8 mouse cellular contexts compared by ENCODE assay signal in the genomic region with DNA sequence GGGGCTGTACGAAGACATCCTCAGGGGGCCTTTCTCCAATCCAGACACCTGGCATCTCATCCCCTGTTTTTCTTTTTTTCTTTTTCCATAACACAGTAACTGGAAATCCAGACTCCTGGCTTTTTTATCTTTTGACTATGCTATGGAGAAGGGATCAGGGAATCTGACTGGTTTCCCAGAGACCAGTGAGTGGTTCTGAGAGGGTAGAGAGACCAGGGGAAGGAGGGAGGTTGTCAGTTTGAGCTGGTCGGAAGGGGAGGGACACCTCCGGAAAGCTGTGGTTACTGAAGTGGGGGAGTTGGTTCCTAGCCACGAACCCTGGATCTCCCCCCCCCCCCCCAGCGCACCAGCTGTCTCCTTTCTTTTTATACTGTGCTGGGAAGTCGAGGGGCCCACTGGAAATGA. TPM values are rescaled to one million over a fixed set of nuclear protein-coding genes. Genes with fewer than 3 reads are reported as not detected.
DNase-seq lines count a peak whose midpoint lies in the region; ATAC-seq lines count a peak whose summit lies in the region.

No protein-coding gene starts in this region.

- DNase-seq in kidney, adult 9 months, result no peak
- no peak for DNase-seq in heart, embryonic 10.5 days (ENCODE audit: low spot score)
- DNase-seq in kidney, postnatal 36 days, result peak; percentile 54 to 56
- no peak for DNase-seq in ovary, postnatal 14 days (ENCODE audit: low spot score)
- DNase-seq in frontal cortex, postnatal 25 days (ENCODE audit: low spot score in 2 of 2), result no peak

- peak overlapping the region; percentile 98 for H3K27ac ChIP-seq in kidney, embryonic 15.5 days
- H3K27ac ChIP-seq in brown adipose tissue, adult 24 weeks (replicated peaks; ENCODE audit: low read depth, low read length), result peak overlapping the region; percentile 88
- H3K27ac ChIP-seq in heart, embryonic 10.5 days, result peak overlapping the region; percentile 99
- H3K27ac ChIP-seq in midbrain, embryonic 12.5 days (replicated peaks), result peak overlapping the region; percentile 95

- no peaks in the 10 kb centered on the region for H3K9me3 ChIP-seq in kidney, embryonic 15.5 days (replicated peaks)
- no peaks in the 10 kb centered on the region for H3K9me3 ChIP-seq in heart, embryonic 10.5 days
- H3K9me3 ChIP-seq in midbrain, embryonic 12.5 days, result no peaks in the 10 kb centered on the region

- H3K4me1 ChIP-seq in kidney, embryonic 15.5 days, result peaks cover 77% of the 10 kb centered on the region
- peaks cover 41% of the 10 kb centered on the region for H3K4me1 ChIP-seq in brown adipose tissue, adult 24 weeks (ENCODE audit: control insufficient read depth, insufficient read depth, insufficient read length, low read length)
- H3K4me1 ChIP-seq in heart, embryonic 10.5 days, result peaks cover 85% of the 10 kb centered on the region
- H3K4me1 ChIP-seq in midbrain, embryonic 12.5 days, result peaks cover 46% of the 10 kb centered on the region

- peaks cover 14% of the 10 kb centered on the region for H3K36me3 ChIP-seq in kidney, embryonic 15.5 days
- peaks cover 24% of the 10 kb centered on the region for H3K36me3 ChIP-seq in heart, embryonic 10.5 days
- H3K36me3 ChIP-seq in midbrain, embryonic 12.5 days, result peaks cover 21% of the 10 kb centered on the region

- peak overlapping the region; percentile 83 for H3K4me2 ChIP-seq in kidney, embryonic 15.5 days
- peak overlapping the region; percentile 69 for H3K4me2 ChIP-seq in midbrain, embryonic 12.5 days (replicated peaks)

- ATAC-seq in kidney, embryonic 15.5 days (replicated peaks; ENCODE audit: low FRiP score), result 0 out of 2 replicates have a peak, but pooled peaks have one; percentile 16
- peak; percentile 36; the same call in 1 of the 2 replicates for ATAC-seq in midbrain, embryonic 12.5 days (ENCODE audit: low FRiP score, low read depth)

- H3K27me3 ChIP-seq in kidney, embryonic 15.5 days, result no peaks in the 10 kb centered on the region
- H3K27me3 ChIP-seq in heart, embryonic 10.5 days (ENCODE audit: insufficient read depth, poor library complexity, severe bottlenecking), result no peaks in the 10 kb centered on the region
- 0 out of 2 replicates have a peak, but pooled peaks cover 2% of the 10 kb centered on the region for H3K27me3 ChIP-seq in midbrain, embryonic 12.5 days

- H3K9ac ChIP-seq in kidney, embryonic 15.5 days, result peak overlapping the region; percentile 85
- peak overlapping the region; percentile 96 for H3K9ac ChIP-seq in midbrain, embryonic 12.5 days (replicated peaks)

- WGBS in kidney, embryonic 15.5 days, result 2% methylated on average over 6 of the region's 6 CpGs
- 0% methylated on average over 4 of the region's 6 CpGs for WGBS in heart, embryonic 10.5 days
- 0% methylated on average over 5 of the region's 6 CpGs for WGBS in midbrain, embryonic 12.5 days

- peak overlapping the region; percentile 71 for H3K4me3 ChIP-seq in kidney, embryonic 15.5 days (replicated peaks)
- H3K4me3 ChIP-seq in brown adipose tissue, adult 24 weeks (ENCODE audit: insufficient read depth, low read depth, low read length), result peak overlapping the region; percentile 88
- peak overlapping the region; percentile 90 for H3K4me3 ChIP-seq in heart, embryonic 10.5 days
- H3K4me3 ChIP-seq in midbrain, embryonic 12.5 days, result peak overlapping the region; percentile 79

RNA-seq across cellular contexts. Expression of a gene that starts 17.2 kb away (rescaled TPM):
- polyA plus RNA-seq in kidney, embryonic 15.5 days (2015; fragmentation: Nextera tagmentation; extraction: Ambion mirVana), result 99.8 and 104 TPM in 2 replicates
- 13.7 and 23.6 TPM in 2 replicates for polyA plus RNA-seq in brown adipose tissue, adult 24 weeks (2012; ENCODE audit: insufficient read depth, insufficient read length, missing spikeins)
- polyA plus RNA-seq in heart, embryonic 10.5 days (2016; fragmentation: Nextera tagmentation; extraction: Ambion mirVana), result 82.5 and 108 TPM in 2 replicates
- 143 and 150 TPM in 2 replicates for polyA plus RNA-seq in midbrain, embryonic 12.5 days (2016; fragmentation: Nextera tagmentation; extraction: Ambion mirVana)

RNA-seq across cellular contexts. Expression of a gene that starts 30.0 kb away (rescaled TPM):
- not detected in 2 replicates for polyA plus RNA-seq in kidney, embryonic 15.5 days (2015; fragmentation: Nextera tagmentation; extraction: Ambion mirVana)
- not detected in 2 replicates for polyA plus RNA-seq in brown adipose tissue, adult 24 weeks (2012; ENCODE audit: insufficient read depth, insufficient read length, missing spikeins)
- polyA plus RNA-seq in heart, embryonic 10.5 days (2016; fragmentation: Nextera tagmentation; extraction: Ambion mirVana), result not detected in 2 replicates
- polyA plus RNA-seq in midbrain, embryonic 12.5 days (2016; fragmentation: Nextera tagmentation; extraction: Ambion mirVana), result not detected in 2 replicates

RNA-seq across cellular contexts. Expression of a gene that starts 47.3 kb away (rescaled TPM):
- 300 and 318 TPM in 2 replicates for polyA plus RNA-seq in kidney, embryonic 15.5 days (2015; fragmentation: Nextera tagmentation; extraction: Ambion mirVana)
- 84.2 and 89.0 TPM in 2 replicates for polyA plus RNA-seq in brown adipose tissue, adult 24 weeks (2012; ENCODE audit: insufficient read depth, insufficient read length, missing spikeins)
- 184 and 207 TPM in 2 replicates for polyA plus RNA-seq in heart, embryonic 10.5 days (2016; fragmentation: Nextera tagmentation; extraction: Ambion mirVana)
- polyA plus RNA-seq in midbrain, embryonic 12.5 days (2016; fragmentation: Nextera tagmentation; extraction: Ambion mirVana), result 132 and 137 TPM in 2 replicates

Comparison
In these comparisons a context has a peak if more than half of its experiments do, and no peak if none do; other contexts are left out.
1. DNase-seq: peak in kidney, postnatal 36 days (2 of 2); none in kidney, adult 9 months (single experiment), heart, embryonic 10.5 days (single experiment), ovary, postnatal 14 days (single experiment) and frontal cortex, postnatal 25 days (0 of 2).
2. Peak in every context shown above with its lines, with median percentiles within 50 percentile points of each other: H3K27ac ChIP-seq and H3K4me3 ChIP-seq.